Mouse (Mus musculus): Measurements from ENCODE around the gene Hnrnpk.

DNA sequence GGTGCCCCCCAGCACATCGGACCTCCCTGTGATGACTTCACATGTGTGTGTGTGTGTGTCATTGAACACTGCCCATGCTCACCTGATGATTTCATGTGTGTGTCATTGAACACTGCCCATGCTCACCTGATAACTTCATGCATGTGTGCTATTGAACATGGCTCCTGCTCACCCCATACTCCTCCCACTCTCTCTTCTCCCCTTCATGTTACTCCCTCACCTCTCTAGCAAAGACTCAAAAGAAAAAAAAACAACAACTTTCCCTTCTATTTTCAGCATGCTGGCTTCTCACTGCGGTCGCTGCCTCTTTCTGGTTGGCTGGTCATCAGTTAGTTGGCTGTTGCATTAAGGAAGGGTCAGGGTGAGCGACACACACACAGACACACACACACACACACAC, 15.5 kb upstream of the Hnrnpk start:
- TF ChIP-seq CTCF (IDR thresholded peaks at IDR 0.05) (no peak), POLR2A (IDR thresholded peaks at IDR 0.05; ENCODE audit: insufficient read depth, low read depth, low read length) (no peak), EP300 (IDR thresholded peaks at IDR 0.05; ENCODE audit: insufficient read depth, low read depth, low read length) (no peak)
